In the genomic region with DNA sequence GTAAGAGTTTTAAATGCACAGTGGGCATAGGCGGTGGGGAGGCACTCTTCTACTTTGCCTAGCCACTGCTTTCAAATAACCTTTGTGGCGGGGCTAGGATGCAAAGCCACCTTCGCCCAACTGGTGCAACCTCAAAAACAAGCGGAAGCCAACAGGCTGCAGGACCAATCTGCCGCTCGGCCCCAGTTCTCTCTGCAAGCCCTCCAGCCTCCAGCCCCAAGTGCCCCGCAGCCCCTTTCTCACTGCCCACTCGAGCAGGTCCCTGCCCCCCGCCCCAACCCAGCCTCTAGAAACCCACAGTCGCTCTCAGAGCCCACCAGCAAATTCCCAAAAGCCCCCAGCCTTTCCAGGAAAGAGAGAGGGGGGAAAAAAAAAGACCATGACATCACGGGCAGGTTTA, we compare ENCODE assay signal across 8 mouse cellular contexts.
A peak's percentile ranks its signal among the peaks of the same experiment; 100 is the strongest.
DNase-seq lines count a peak whose midpoint lies in the region; ATAC-seq lines count a peak whose summit lies in the region.

No protein-coding gene starts in this region.

- 4% methylated on average over 11 of the region's 11 CpGs for WGBS in heart, embryonic 13.5 days
- WGBS in kidney, embryonic 16.5 days, result 2% methylated on average over 11 of the region's 11 CpGs
- WGBS in macrophage (ENCODE audit: missing documents), result 9% methylated on average over 11 of the region's 11 CpGs

- peak overlapping the region; percentile 90 for H3K9ac ChIP-seq in heart, embryonic 13.5 days
- peak overlapping the region; percentile 84 for H3K9ac ChIP-seq in kidney, embryonic 16.5 days (replicated peaks; ENCODE audit: low read length)

- H3K79me2 ChIP-seq in macrophage (ENCODE audit: inconsistent target), result no peaks in the 10 kb centered on the region

- H3K4me3 ChIP-seq in heart, embryonic 13.5 days, result peak overlapping the region; percentile 59
- peak overlapping the region; percentile 51 for H3K4me3 ChIP-seq in kidney, embryonic 16.5 days (ENCODE audit: low read length)
- H3K4me3 ChIP-seq in macrophage (ENCODE audit: inconsistent target), result peak overlapping the region; percentile 41

- H3K36me3 ChIP-seq in heart, embryonic 13.5 days, result no peaks in the 10 kb centered on the region
- no peaks in the 10 kb centered on the region for H3K36me3 ChIP-seq in kidney, embryonic 16.5 days (ENCODE audit: insufficient read depth, low read length)
- H3K36me3 ChIP-seq in macrophage (ENCODE audit: inconsistent target), result no peaks in the 10 kb centered on the region

- peak overlapping the region; percentile 90 for H3K4me2 ChIP-seq in heart, embryonic 13.5 days
- peak overlapping the region; percentile 90 for H3K4me2 ChIP-seq in kidney, embryonic 16.5 days (replicated peaks; ENCODE audit: low read depth, low read length)

- H3K27me3 ChIP-seq in heart, embryonic 13.5 days (replicated peaks), result no peaks in the 10 kb centered on the region
- H3K27me3 ChIP-seq in kidney, embryonic 16.5 days (ENCODE audit: insufficient read depth, low read length), result no peaks in the 10 kb centered on the region

- no peak for ATAC-seq in heart, embryonic 13.5 days (ENCODE audit: extremely low read depth, insufficient number of reproducible peaks, low FRiP score, low TSS enrichment)
- peak; percentile 47; the same call in 1 of the 2 replicates for ATAC-seq in kidney, embryonic 16.5 days (ENCODE audit: low FRiP score, low TSS enrichment)

- peak overlapping the region; percentile 98 for H3K27ac ChIP-seq in heart, embryonic 13.5 days (replicated peaks)
- peak overlapping the region; percentile 100 for H3K27ac ChIP-seq in kidney, embryonic 16.5 days (ENCODE audit: low read length)
- H3K27ac ChIP-seq in macrophage, result peak overlapping the region; percentile 84

- H3K9me3 ChIP-seq in heart, embryonic 13.5 days, result no peaks in the 10 kb centered on the region
- no peaks in the 10 kb centered on the region for H3K9me3 ChIP-seq in kidney, embryonic 16.5 days (ENCODE audit: low read length)

- peak; percentile 13 for DNase-seq in 3T3-L1 (ENCODE audit: low read depth, low spot score)
- peak; percentile 59 for DNase-seq in CD4-positive helper T cell, adult 2 months (ENCODE audit: low read depth, low spot score)
- DNase-seq in cerebellum, postnatal 10 days, result peak; percentile 60 to 61
- DNase-seq in spleen, postnatal 10 days (ENCODE audit: low spot score in 2 of 2), result peak; percentile 47 to 66
- DNase-seq in layer of hippocampus, postnatal 14 days (ENCODE audit: low spot score in 2 of 2), result no peak

- peaks cover 59% of the 10 kb centered on the region for H3K4me1 ChIP-seq in heart, embryonic 13.5 days
- H3K4me1 ChIP-seq in kidney, embryonic 16.5 days (ENCODE audit: insufficient read depth, low read length), result peaks cover 48% of the 10 kb centered on the region

Comparison
In these comparisons a context has a peak if more than half of its experiments do, and no peak if none do; other contexts are left out.
1. DNase-seq: peak in 3T3-L1 (single experiment), CD4-positive helper T cell, adult 2 months (single experiment), cerebellum, postnatal 10 days (2 of 2) and spleen, postnatal 10 days (2 of 2); none in layer of hippocampus, postnatal 14 days (0 of 2).
2. Peak in every context shown above with its lines, with median percentiles within 50 percentile points of each other: H3K27ac ChIP-seq and H3K4me3 ChIP-seq.